Mouse (Mus musculus) lung, postnatal 4 days (tissue): Measurements from ENCODE around the gene Mrap.

Source experiments
- DNase-seq, 2 experiments: peaks; one replicate each; pipeline ENCODE4 v3.0.0; 2021

Mrap gene

GRCm38 (mm10) chr16:90759335-90759734, 21.3 kb downstream of the Mrap start:
- DNase-seq: no peak

GRCm38 (mm10) chr16:90760515-90760914, 22.5 kb downstream of the Mrap start:
- no peak for DNase-seq

- no peak for DNase-seq
Measured at GRCm38 (mm10) chr16:90765195-90765877, 27.3 kb downstream of the Mrap start.

- peak; percentile 14 to 56 for DNase-seq
Measured at GRCm38 (mm10) chr16:90766919-90767454, 29.0 kb downstream of the Mrap start.

GRCm38 (mm10) chr16:90774216-90774615, 36.2 kb downstream of the Mrap start:
- DNase-seq: no peak

GRCm38 (mm10) chr16:90774646-90775045, 36.6 kb downstream of the Mrap start:
- no peak for DNase-seq

- DNase-seq: no peak
Measured at GRCm38 (mm10) chr16:90775946-90776520, 38.0 kb downstream of the Mrap start.

- DNase-seq: no peak
Measured at GRCm38 (mm10) chr16:90779783-90780182, 41.8 kb downstream of the Mrap start.

- DNase-seq: no peak
Measured at GRCm38 (mm10) chr16:90783302-90783701, 45.3 kb downstream of the Mrap start.

GRCm38 (mm10) chr16:90785257-90785656, 47.2 kb downstream of the Mrap start:
- no peak for DNase-seq

GRCm38 (mm10) chr16:90788580-90788979, 50.6 kb downstream of the Mrap start:
- no peak for DNase-seq

- no peak for DNase-seq
Measured at GRCm38 (mm10) chr16:90790946-90791345, 52.9 kb downstream of the Mrap start.

GRCm38 (mm10) chr16:90792066-90792465, 54.1 kb downstream of the Mrap start:
- no peak for DNase-seq

GRCm38 (mm10) chr16:90792500-90792899, 54.5 kb downstream of the Mrap start:
- no peak for DNase-seq

- DNase-seq: no peak
Measured at GRCm38 (mm10) chr16:90794708-90795107, 56.7 kb downstream of the Mrap start.

- DNase-seq: no peak
Measured at GRCm38 (mm10) chr16:90798446-90798845, 60.4 kb downstream of the Mrap start.

- no peak for DNase-seq
Measured at GRCm38 (mm10) chr16:90798848-90799247, 60.8 kb downstream of the Mrap start.
